Mouse (Mus musculus): ENCODE data around the gene Tjp2.

Tjp2 gene

DNA sequence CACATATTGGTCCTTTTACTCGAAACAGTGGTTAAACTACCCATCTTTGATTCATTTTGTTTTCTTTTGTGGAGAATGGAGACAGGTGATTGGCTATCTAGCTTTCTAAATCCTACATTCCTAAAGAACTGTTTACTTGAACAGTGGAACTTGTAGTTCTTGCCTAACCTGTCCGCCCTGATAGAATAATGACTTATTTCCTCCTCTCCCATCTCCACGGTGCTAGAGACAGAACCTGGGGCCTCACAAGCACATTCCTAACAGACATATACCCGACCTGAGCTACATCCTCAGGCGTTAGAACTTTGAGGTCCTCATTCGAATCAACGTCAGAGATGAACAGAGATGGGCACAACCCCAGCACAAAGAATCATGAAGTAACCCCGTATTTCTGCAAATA lies 44.4 kb downstream of the Tjp2 start:
- DNase-seq (ENCODE audit: low spot score) = no peak

DNA sequence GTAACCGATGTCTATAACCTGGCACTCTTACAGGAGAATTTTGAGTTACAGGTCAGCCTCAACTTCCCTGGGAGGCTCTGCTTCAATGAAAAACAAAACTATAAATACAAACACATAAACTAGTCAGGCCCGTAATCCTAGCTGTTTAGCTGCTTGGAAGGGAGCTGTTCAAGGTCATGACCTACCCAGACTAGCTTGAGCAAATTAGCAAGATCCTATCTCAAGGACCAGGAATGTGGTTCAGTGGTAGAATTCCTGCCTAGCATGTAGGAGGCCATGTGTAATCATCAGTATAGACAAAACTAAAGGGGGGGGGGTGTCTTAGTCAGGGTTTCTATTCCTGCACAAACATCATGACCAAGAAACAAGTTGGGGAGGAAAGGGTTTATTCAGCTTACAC lies 46.7 kb downstream of the Tjp2 start:
- no peak for DNase-seq (ENCODE audit: low spot score)

DNA sequence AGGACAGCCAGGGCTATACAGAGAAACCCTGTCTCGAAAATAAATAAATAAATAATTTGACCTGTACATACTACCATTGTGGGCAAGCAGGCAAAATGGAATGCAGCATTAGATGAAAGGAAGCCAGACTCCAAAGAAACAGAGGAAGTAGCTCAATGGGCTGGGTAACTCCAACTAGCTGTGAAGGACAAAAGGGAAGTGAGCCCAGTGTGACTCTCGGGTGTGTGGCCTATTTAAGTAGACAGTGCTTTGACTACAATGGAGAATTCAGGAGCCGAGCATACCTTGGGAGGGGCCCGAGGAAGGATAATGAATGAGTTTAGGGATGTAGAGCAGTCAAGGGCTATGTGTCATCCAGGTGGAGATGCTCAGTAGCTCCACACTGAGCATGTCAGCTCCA lies 48.1 kb downstream of the Tjp2 start:
- DNase-seq (ENCODE audit: low spot score) = no peak

DNA sequence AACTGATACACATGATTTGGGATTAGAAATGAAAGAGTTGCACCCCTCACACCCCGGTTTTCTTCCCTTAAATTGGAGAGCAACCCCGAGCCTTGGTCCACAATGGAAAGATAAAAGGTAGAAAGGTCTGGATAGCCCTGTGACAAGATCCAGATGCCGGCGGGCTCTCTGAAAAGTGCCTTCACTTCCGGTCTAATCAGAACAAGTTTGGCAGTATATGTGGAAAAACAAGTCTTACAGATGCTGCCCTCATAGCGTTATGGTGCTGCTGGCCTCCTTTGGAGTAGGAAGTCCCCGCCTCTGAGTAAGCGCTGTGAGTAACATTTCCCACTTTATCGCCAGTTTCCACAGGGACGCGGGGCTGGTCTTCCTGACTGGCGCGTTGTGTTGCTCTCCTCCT lies 49.9 kb downstream of the Tjp2 start:
- no peak for DNase-seq (ENCODE audit: low spot score)

DNA sequence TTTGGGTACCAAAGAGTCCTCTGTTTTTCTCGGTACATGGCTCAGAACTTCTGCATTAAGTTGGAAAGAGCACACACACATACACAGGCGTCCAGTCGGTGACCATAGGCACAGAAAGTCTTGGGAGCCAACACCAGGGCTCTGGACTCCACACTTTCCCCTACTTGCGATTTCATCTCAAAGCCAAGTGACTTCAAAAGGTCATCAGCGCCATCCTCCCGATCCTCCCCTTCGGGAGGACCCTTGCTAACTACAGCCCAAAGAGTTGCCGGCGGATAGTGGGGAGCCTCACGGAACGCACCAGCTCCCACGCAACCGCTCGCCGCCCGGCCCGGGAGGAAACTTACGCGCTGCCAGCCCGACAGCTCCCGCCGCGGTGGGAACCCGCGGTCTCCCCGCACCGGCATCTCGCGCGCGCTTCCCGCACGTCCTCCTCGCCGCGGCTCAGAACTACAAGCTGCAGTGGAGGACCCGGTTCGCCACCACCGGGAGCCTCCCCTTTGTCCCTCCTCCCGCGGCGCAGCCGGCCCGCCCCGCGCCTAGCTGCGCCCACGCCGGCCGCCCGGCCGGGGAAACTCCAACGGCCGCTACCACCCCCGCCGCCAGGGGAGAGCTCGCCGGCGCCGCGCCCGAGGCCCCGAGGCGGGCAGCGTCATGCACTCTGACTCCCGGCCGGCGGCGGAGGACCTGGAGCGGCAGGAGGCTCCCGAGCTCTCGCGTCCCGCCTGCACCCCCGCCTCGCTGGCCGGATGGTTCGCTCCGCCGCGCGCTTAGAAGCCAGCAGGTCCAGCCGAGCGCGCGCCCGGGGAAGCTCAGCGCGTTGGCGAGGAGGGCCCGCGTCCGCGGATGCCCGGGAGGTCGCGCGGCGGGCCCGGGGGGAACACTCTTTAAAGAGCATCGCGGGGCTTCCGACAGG lies 51.0 kb downstream of the Tjp2 start:
- DNase-seq (ENCODE audit: low spot score) = peak; percentile 90

DNA sequence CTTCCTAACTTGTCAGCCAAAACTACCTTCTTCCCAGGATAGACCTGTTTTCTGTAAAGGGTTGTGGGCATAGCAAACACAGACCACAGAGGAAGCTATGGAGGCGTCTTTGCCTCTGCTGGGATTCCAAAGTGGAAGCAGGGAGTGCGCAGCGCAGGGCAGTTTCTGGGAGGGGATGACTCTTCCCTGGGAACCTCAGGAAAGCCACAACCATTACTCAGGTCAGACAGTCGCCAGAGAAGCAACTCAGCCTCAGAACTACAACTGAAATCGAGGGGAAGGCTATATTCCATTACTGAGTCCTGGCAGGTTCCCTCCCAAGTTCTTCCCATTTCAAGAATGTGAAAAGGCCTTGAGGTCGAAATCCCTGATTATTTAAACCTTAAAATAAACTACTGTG lies 51.8 kb downstream of the Tjp2 start:
- no peak for DNase-seq (ENCODE audit: low spot score)

DNA sequence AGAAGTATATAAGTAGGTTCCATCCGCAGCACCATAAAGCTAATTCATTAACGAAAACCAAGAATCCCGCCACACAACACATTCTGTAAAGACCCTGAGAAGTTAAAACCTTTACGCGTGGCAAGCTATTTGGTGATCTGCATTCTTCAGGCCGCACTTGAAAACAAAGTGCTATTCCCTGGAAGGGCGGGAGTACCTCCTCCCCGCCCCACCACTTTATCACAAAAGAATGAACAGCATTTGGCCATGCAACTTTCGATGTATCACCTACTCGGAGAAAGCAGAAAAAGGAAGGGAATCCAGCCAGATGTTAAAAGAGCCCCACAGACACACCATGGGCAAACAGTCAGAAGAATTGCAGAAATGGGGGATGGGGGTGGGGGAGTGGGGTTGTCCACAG lies 56.3 kb downstream of the Tjp2 start:
- no peak for DNase-seq (ENCODE audit: low spot score)

DNA sequence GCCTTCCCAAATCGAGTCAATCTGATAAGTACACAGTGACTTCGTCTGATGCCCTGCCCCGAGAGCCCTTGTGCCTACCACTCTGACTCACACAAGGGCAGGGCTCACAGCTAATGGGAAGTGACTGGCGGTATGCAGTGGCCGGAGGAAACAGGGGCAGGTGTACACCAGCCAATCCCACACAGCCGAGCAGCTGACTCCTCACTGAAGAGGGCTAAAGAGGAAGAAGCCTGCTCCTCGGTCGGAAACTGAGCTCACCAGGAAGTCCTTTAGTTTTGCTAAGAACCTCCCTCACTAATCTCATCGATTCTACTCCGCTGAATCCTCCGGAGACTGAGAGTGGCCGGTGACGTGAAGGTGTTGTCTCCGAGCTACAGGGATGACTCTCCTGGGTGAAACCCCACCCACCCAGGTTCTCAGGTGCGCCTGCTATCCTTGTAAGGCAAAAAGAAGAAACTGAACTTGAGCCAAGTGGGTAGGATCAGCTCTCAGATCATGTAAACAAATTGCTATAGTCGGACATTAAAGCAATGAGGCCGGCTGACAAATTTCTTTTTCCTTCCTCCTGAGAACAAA lies 58.2 kb downstream of the Tjp2 start:
- peak; percentile 42 for DNase-seq (ENCODE audit: low spot score)

DNA sequence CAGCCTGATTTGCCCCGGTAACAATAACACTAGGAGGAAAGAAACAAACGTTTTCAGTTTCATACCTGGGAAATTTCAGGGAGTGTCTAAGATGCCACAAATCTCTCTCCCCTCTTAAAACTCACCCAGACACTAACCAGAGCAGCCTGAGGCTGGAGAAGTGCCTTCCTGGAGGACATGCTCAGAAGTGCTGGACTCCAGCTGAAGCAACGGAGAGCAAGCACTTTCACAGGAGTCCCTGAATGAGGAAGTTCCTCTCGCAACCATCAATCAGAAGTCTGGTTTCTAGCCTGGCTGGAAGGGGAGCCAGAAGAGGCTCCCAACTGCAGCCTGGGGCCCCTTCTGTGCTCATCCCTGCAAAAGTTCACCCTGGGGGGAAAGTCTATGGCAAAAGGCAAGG lies 60.9 kb downstream of the Tjp2 start:
- peak; percentile 39 for DNase-seq (ENCODE audit: low spot score)

DNA sequence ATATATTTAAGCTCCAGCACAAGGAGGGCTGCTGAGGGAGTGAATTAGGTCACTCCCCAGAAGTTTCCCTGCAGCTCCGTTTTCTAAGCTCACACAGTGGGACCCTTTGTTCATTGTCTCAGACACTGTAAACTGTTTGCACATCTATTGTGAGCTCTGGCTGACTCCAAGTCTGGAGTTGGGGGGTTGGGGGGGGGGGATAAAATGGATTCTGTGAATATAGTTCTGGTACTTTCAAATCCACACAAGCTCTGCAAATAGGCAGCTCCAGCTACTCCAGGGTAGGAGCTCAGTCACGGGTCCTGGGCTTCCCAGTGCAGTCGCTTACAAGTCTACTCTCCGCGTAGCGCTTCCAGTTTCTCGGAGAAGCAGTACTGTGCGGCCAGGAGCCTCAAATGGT lies 64.4 kb downstream of the Tjp2 start:
- DNase-seq (ENCODE audit: low spot score) = no peak

DNA sequence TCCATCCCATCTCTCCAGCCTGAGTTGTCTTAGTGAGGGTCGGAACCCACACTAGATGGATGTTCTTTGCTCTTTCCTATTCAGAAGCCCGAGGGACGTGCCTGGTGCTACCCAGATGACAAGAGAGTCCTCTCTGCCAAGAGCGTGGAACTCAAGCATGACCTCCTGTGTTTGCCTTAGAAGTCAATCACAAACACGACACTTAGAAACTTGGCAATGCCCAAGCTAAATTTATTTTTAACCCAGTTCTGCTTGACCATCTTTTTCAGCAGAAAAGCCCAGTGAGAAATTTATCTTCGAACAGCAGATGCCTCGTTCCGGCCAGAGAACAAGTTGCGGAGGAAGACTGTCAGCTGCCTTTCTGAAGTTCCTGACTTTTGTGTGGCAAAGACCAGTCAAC lies 65.1 kb downstream of the Tjp2 start:
- no peak for DNase-seq (ENCODE audit: low spot score)

DNA sequence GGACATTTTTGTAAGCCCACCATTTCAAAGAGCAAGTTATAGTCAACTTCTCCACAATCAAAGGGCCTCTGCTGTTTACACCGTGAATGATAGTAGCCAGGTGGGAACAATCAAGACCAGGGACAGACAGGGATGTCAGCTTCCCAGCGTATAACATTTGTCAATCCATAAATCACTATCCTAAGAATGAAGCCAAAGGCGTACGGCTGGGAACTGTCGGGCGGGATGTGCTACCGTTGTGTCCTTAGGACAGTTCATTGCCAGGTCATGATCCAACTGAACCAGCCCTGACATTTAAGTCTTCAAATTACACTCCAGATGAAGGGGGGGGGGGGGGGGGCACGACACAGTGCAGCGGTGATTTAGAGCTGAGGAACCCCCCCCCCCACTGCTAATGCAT lies 65.5 kb downstream of the Tjp2 start:
- DNase-seq (ENCODE audit: low spot score) = no peak

DNA sequence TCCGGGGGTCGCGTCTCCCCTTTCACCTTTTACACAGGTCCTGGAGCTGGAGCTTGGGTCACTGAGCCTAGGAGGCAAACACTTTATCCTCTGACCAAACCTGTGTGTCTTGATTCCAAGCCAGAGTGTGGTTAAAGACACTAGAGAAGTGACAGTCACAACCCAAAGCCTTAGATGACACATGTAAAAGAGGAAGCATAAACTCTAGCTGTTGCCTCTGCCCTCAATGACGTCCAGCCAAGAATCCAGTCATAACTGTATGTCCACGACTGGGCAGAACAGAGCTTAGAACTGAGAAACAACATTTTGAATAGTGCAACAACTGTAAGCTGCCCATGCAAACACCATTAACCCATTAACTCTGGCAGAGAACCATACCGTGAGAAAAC lies 68.8 kb downstream of the Tjp2 start:
- DNase-seq (ENCODE audit: low spot score) = no peak

DNA sequence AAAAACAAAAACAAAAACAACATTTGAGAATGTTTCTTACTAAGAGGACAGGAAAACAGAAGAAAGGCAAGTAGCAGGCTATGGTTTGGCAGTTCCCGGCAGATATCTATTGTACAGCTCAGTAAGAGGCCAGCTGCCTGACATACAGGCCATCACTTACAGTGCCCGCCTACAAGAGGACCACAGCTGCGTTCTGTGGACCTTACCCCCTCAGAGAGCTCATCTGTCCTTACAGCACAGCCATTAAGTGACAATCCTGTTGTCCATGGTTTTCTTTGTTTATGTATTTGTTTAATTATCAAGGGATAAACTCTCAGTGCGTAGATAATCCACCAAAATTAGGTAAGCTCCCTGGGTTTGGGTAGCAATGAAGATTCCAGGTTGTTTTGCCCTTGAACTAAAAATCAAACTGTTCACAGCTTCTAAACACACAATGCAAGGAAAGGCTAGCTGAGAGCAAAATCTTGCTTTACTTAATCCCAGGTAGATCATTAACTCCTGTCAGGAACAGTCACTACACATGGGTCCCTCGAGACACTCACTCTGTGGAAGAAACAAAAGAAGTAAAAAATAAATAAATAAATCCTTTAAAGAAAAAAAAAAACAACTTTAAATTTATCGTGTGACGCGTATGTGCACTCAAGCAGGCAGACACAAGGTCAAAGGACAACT lies 69.3 kb downstream of the Tjp2 start:
- peak; percentile 63 for DNase-seq (ENCODE audit: low spot score)

DNA sequence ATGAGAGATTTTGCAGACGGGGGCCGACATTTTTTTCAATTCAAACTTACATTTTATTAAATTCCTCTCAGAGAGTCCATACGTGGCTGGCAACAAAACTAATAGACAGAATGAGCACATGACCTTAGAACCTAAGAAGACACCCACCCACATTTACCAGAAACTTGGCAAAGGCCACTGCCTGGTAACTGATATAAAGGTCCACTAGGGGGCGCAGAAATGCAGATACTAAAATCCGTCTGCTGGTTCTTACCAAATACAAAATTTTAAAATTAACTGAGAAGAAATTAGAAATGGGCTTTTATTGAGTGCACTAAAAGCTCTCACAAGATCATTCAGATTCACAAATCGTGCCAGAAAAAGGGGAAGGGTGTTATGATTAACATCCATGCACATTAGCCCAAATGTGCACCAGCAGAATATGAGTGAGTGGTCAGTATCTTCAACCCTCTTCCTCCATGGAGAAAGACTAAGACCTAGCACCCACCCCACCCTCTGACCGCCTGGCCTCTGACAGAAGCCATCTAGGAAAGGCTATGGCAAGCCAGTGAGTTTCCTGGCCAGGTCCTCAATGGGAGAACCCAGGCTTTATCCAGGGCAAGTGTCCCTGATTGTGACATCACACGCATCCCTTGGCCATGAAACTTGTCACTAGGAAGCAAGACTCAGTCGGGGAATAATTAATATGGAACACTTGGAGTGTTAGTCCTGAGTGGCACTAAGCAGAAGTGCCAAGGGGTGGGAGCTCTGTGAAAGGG lies 71.4 kb downstream of the Tjp2 start:
- peak; percentile 42 for DNase-seq (ENCODE audit: low spot score)

DNA sequence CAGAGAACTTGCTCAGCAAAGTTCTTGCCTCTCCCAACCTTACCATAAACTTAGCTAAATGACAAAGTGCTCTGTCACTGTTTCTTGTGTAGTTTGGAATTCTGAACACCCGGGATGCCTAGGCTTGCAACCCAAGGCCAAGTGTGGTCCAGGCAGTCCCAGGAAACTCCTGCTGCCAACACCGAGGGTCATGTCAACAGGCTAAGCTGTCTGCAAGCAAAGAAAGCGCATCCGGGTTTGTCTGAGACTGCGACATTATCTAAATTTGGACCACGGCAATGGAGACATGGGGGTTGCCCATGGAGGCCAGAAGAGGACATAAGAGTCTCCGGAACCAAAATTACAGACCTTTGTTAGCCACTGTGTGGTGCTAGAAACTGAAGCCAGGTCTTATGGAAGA lies 80.8 kb downstream of the Tjp2 start:
- DNase-seq (ENCODE audit: low spot score) = no peak

DNA sequence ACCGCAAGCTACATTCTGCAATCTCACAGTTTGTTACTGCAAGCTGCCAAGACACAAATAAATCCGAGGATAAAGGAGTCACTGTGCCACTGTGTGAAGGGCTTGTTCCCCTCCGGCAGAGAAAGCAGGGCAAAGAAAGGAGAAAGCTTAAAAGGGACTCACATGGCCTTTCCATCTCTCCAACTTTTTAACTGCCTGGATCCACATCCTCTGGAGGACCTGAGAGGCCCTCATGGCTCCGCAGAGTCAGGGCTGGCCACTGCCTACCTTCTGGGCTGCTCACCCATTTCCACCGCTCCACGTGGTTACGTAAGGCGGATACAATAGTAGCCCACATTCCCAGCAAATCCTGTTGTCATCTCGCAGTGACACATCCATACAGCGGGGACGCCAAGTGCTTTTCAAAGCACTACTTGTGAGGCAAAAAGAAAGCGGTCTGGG lies 82.2 kb downstream of the Tjp2 start:
- no peak for DNase-seq (ENCODE audit: low spot score)

DNA sequence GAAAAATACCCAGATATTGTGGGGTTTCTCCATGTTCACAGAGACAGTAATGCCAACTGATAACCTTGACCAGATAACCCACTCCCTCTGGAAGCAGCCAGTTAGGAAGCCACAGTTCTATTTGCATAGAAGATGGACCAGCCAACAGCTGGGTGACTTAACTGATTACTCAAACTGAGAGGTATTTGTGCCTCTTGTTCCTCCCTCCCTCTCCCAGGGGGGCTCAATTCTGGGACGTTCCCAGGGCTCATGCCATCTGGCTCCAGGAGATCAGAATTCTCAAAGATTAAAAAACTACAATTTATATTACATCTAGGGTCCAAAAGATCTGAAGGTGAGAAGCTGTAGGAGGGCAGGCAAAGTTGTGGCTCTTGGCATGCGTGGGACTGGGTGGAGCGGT lies 84.5 kb downstream of the Tjp2 start:
- DNase-seq (ENCODE audit: low spot score) = no peak

DNA sequence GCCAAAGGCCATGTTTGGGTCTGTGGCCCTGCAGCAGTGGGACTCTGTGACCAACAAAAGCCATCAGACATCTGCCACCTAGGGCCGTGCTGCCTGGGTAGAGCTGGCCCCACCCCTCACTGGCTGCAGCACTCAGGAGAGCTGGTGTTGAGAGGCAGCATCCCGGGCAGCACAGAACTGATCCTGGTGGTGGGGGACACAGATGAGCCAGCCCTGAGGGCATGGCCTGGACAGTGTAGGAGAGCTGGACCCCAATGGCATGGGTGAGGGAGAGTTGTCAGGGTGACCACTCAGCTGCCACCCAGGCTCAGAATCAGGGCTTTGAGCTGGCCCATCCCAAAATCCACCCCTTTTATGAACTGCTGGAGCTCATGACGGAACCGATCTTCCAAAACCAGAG lies 87.4 kb downstream of the Tjp2 start:
- DNase-seq (ENCODE audit: low spot score) = no peak

DNA sequence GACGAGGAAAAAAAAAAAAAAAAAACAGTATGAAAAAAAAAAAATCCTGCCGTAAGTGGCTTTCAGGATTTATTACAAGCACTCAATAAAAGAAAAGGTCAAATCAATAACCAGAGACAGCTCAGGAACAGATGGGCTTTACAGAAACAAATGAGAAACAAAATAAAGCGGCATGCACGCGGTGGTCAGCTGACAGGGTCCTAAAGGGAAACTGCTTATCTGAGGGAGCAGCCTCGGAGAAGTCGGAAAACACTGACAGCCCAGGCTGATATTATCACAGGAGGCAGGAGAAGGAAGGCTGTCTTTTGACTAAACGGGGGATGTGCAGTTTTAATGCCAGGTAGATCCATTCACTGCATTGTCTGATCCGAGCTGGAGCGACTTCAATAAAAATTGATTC lies 89.8 kb downstream of the Tjp2 start:
- peak; percentile 11 for DNase-seq (ENCODE audit: low spot score)

DNA sequence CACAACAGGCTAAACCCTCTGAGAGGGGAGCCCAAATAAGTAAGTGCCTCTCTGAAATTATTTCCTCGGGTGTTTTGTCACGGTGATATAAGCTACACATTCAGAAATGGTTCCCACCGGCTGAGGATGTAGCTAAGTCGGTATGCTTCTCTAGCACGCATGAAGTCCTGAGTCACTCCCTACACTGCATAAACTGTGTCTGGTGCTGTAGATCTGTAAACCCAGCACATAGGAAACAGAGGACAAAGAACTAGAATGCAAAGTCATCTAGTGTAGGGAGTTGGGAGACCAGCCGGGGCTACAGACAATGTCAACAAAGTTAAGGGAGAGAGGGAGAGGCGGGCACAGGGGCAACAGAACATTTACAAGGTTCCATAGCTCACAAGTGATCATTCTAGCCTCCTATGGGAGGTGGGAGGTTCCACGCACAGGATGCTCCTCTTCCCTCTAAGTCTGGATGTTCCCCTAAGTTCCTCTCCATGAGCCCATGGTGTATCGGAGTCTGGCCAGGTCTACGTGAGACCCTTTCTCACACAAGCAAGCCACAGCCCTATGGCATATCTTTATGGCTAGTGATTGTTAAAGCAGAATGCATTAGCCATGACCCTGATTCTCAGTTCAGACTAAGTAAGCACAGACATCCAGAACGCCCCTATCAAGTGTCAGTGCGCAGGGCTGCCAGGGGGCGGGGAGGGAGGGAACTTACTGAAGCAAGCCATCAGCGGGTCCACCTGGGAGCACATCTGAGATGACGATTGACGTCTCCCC lies 90.5 kb downstream of the Tjp2 start:
- no peak for DNase-seq (ENCODE audit: low spot score)
